Mouse (Mus musculus) testis, adult 2 months (tissue): Measurements from ENCODE around the gene Tbc1d4.

Experiments
- CTCF ChIP-seq: fragments of 200-500 bp; IDR thresholded peaks from 2 replicates; pipeline ENCODE4 v1.5.1; 2012; ENCODE audit warnings: low read depth, mild to moderate bottlenecking, inconsistent platforms, low read length, moderate library complexity; ENCODE audit not compliant: control insufficient read depth, insufficient read depth, insufficient replicate concordance
- POLR2A ChIP-seq: fragments of 200-500 bp; IDR thresholded peaks from 2 replicates; pipeline ENCODE4 v1.6.1; 2012; ENCODE audit warnings: low read depth, mild to moderate bottlenecking, inconsistent platforms, low read length, moderate library complexity; ENCODE audit not compliant: control insufficient read depth

- no peak for TF ChIP-seq POLR2A
- TF ChIP-seq CTCF = no peak
Observed at GRCm38 (mm10) chr14:101644948-101645347, 36.0 kb upstream of the Tbc1d4 start.
